Mouse (Mus musculus) ES-E14 (cell line): ENCODE measurements at regions not wholly inside any gene's neighbourhood (a gene's known extent, or its start where the extent isn't known, plus 50 kb on each side); places are given as distances from the start of the nearest gene placed in this dataset.

Experiments used
- CHD2 ChIP-seq: IDR thresholded peaks from 2 replicates; pipeline ENCODE4 v1.6.1; 2014; ENCODE audit warnings: mild to moderate bottlenecking, low read depth, low read length, inconsistent platforms
- ZC3H11A ChIP-seq: IDR thresholded peaks from 2 replicates; pipeline ENCODE4 v1.6.1; 2012; ENCODE audit warnings: low read depth, mild to moderate bottlenecking, inconsistent platforms, low read length, borderline replicate concordance

GRCm38 (mm10) chr5:68572816-68573215, 541.2 kb downstream of the Grxcr1 start:
- TF ChIP-seq ZC3H11A (no peak), CHD2 (no peak)
